Mouse (Mus musculus) lung, adult 18-20 months (tissue): ENCODE measurements around the gene Zfp217.

Source experiments
- DNase-seq, 2 experiments: peaks; one replicate each; pipeline ENCODE4 v3.0.0; 2022; ENCODE audit warnings: mixed read lengths in 2 of 2

Zfp217 gene

DNA sequence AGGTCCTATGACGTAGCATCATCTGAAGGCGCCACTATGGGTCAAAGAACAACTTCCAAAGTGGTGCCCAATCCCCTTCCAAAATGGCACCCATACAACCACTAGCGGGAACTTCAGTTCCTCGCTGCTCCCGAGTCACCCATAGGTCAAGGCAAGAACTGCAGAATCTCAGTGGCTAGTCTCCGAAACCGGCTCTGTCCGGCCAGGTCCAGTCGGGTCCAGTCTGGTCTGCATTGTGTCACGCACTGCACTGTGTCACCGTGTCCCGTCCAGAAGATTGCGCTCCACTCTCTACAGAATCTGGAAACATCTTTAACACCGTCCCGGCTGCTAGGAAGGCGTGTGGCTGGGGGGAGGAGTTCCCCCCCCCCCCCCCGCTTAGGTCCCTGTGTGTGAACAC is 53.7 kb downstream of the Zfp217 start:
- DNase-seq, result no peak

DNA sequence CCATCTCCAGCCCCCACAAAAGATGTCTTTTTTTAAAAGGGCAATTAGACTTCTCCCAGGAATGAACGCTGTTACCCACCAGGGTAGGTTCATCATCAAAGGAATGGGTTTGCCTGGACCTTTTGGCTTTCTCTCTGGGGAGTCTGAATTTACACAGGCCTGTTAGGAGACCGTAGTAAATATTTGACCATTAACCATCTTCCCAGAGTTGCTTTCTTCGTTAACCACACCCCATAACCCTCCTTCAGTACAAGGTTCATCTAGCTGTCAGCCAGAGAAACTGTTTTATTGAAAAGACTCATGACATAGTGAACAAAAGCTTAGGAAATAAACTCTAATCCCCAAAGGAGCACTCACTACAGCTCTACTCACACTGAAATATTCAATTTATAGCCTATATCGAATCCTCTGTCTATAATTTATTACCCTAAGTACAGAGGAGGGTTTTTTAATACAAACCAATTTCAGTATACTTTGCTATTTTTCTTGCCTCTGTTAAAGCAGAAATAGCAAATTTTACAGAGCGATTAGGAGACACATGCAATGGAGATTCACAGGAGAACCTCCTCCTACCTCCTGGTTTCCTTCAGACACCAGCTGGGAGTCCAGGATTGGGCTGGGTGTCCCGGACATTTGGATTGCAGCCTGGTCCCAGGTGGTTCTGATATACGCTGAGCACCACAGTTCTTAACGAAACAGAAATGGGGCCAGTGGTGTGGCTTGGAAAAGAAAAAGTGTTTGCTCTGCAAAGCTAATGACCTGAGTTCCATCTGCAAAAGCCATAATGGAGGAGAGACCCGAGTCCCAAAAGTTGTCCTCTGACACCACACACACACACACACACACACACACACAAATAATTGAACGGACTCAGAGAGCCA is 56.1 kb downstream of the Zfp217 start:
- DNase-seq, result no peak

DNA sequence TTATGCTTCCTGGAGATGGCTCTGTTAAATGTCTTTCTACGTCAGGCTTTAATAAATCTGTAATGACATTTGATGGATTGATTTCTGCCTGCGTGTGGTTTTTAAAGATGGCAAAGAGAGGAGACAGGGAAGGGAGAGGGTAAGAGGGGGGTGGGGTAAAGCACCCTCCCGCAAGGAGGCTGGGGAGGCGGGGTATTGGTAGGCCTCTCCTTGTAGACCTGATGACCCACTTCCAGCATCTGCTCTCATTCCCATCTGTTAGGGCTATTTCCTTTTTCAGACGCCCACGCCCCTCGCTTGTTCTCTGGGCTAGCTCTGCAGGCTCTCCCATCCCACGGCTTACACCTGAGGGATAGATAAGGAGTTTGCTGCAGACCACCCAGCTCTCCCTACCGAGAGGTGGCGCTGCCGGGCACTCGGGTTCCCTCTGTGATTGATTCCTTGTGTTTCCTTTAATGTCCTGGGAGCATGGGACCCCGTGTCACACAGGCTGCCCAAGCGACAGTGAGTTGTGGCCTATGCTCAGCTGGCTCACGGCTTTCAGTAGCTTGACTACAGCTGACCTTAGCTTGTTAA is 69.4 kb downstream of the Zfp217 start:
- no peak for DNase-seq

DNA sequence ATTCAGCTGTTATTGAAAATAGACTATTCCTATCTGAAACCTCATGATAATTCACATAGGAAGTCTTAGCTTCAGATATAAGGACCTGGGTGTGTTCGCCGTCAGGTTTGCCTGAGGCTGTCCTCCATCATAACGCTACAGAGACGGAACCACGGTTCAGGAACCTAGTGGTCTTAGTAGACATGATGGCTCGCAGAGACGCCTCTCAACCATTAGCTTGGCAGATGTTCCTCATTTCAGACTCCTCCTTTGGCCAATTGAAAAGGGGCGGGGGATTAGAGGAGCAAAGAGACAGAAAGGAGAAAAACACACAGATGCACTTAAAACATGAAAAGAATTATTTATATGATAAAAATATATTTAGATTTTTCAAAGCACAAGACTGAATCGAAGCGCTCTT is 69.9 kb downstream of the Zfp217 start:
- no peak for DNase-seq

DNA sequence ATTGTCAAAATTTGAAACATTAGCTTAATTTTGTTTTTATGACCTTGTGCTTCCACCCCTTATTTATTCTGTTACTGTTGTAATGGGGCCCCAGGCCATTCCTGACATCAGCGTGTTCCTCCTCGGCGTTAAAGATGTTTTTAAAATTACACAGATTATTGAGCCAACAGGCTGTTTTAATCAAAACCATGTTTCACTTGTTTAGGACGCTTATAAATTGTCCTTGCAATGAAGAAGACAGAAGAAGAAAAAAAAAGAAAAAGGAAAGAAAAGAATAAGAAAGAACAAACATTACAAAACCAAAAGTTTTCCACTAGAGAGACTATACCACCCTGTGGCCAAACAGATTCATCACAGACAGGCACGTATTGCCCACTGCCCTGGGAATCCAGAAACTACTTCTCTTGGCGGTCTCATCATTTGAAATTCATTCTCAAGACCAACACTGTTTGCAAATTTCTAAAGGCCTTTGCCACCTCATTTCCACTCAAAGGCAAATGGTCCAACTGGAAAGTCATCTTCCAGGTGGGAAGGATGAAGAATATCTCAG is 70.9 kb downstream of the Zfp217 start:
- no peak for DNase-seq

DNA sequence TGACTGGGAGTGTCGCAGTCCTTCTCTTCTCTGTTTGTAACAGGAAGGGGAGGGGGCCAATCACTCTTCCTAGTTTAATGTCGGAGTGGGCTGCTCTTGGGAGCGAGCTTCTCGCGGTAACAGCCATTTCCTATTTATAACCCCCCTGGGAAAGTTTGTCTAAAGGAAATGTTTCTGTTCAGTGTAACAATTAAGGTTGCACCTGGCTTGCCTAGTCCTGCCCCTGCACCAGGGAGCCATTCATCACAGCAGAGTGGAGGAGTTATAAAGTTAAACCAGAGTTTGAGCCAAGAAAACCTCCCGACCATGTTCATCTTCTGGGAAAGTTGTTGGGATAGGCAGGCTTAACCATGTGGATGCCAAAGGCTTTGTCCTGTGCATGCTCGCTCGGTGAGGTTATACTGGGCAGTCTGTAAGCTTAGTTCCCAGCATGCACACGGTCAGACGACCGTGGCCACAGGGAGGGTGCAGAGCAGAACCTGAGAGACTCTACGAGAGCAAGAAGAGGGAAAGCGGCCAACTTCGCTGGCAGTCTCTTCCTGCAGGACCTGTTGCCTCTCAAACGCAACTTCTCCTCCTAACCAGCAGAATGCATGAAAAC is 77.2 kb downstream of the Zfp217 start:
- no peak for DNase-seq

DNA sequence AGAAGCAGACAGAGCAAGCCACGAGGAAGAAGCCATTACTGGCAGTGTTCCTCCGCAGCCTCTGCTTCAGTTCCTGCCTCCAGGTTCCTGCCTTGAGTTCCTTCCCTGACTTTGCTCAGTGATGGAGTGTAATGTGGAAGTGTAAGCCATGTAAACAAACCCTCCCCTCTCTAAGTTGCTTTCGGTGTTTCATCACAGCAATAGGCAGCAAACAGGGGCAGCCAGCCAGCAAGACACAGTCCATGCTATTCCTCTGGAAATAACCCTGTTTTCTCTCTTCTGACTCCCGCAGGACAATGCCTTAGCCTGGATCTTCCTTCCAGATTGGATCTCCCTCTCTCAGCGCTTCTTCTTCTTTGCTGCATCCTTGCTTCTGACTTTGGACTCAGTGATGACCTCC is 77.9 kb downstream of the Zfp217 start:
- peak in 1 of 2 experiments; percentile 7 for DNase-seq

DNA sequence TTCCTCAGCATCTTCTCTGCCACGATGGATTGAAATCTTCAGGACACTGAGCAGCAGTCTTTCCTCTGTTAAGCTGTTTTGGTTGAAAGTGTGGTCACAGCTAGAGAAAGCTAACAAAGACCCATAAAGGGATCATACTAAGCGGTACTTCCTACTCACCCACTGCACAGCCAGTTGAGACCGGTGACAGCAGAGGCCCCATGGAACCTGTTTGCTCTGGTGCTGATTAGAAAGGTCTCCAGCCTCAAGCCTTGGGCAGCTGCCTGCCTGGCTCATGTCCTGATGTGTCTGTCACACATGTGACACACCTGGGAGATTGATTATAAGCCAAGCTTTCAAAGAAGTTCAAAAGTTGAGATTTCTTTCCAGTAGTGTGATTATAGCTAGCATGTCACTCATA is 85.5 kb downstream of the Zfp217 start:
- no peak for DNase-seq

DNA sequence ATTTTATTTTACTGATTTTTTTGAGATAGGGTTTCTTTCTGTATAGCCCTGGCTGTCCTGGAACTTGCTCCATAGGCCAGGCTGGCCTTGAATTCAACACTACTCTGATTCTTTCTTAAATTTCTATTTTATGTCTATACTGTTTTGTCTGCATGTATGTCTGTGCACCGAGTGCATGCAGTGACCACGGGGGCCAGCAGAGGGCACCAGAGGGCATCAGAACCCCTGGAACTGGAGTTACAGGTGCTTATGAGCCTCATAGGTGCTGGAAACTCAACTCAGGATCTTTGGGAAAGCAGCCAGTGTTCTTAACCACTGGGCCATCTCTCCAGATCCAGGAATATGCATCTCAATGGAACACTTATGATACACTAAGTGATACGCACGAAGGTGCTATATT is 87.8 kb downstream of the Zfp217 start:
- no peak for DNase-seq

DNA sequence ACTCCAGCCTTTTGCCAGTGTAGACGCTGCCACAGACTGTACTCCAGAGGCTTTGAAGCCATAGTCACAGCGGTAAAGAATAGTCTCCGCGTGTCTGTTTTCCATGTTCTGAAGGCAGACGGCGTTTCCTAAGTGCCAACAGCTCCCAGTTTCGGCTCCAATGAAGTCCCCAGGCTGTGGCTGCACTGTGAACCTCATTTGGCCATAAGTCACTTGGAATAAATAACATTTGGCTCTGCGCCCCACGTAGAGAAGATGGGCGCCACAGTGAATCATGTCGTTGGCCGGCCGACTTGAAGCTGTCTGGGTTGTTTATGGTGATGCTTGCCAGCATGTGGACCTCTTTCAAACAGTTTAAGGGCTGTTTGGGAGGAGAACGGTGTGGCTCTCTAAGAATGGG is 89.1 kb downstream of the Zfp217 start:
- DNase-seq, result no peak
